Mouse (Mus musculus) spleen, embryonic (tissue): ENCODE data around the gene Pdgfb.

ENCODE experiments used
- CTCF ChIA-PET: fragments of 350-600 bp; sonication (Branson Sonifier 250); formaldehyde crosslinking; loops from one replicate; lab custom pipeline; 2022; lab: Charles Lee

Pdgfb gene

DNA sequence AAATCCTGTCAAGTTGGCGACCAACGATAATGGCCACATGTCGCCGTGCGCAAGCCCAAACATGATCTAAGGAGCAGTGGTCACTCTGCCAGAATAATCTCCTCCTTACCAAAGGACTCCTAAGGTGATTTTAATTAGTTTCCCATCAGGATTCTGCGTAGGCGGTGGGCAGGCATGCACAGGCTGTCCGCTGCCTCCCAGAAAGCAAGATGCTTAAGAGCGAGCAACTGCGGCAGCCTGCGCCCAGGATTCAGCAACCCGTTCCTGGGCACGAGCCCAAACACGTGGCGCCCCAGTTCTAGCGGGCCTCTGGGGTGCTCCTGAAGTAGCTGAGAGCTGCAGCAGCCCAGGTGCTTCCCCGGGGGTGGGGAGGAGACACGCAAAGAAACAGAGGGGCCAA, 52.1 kb downstream of the Pdgfb start:
- CTCF ChIA-PET = no interaction called here

DNA sequence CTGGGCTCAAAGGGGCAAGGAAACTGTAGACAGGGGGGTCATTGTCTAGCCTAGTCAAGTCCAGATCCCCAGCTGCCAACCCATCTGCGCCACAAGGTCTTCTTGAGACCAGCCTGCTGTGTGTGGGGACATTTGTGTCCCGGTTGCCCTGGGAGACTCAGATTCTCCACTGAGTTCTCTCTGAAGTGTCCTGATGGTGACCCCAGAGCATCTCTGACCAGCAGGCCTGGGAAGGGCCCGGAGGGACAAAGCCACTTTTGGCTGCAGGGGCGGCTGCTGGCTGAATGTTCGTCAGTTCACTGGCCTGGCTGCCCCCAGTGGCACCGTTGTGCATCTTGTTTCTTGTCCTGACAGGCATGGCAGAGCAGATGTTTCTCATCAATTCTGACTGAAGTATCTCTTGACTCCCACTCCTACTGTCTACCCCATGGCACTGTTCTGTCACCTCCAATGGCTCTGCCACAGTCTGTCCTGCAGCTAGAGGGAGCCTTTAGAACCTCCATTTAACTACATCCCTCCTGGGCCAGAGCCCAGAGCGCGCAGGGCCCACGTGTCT, 53.3 kb downstream of the Pdgfb start:
- CTCF ChIA-PET = no interaction called here

DNA sequence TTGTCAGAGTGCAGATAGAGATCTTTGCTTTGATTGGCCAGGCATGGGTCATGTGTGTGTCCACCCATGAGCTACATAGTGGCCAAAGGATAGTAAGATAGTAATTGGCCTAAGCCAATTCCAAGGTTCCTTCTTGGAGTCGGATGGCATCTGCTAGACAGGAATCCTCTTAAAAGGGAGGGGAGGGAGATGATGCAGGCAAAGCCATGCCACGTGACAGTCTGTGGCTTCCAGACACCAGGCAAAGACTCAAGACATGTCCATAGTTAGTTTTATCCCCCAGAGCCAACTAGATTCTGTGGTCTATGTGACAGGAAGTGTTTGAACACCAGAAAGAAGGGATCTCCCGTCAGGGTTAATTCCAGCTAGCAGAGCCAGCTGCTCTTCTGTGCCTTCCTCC, 56.4 kb downstream of the Pdgfb start:
- CTCF ChIA-PET = no interaction called here

DNA sequence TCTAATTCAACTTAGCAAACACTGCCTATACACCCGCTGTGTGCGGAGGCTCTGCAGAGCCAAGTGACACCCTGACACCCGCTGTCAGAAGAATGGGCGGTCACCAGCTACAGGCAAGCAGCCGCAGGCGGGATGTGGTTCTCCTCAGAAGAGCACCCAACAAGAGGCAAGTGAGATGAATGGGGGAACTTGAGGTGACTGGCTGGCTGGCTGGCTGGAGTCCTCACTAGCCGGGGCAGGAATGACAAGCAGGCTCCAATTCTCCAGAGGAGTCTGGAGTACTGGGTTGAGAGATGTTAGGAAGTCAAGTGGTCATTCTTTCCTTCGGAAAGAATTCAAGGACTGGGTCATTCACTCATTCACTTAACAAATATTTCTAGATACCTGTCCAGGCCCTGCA, 58.2 kb downstream of the Pdgfb start:
- CTCF ChIA-PET = no interaction called here

DNA sequence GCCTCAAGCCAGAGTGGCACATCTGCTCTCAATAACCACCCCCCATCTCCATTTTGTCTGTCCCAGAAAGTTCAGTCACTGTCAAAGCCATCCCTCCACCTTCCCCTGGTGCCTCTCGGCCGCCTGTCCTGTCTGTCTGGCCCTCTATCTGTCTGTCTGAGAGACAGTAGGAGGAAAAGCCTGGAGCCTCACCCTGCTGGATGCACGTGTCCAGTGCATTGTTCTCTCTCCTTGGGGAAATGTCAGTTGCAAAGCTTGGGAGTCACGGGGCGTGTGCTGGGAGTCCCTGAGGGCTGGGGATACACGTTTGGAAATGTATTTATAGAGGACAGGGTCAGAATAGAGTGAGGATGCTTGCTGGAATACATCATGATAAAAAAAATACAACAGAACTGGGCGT, 61.3 kb downstream of the Pdgfb start:
- CTCF ChIA-PET = no interaction called here

DNA sequence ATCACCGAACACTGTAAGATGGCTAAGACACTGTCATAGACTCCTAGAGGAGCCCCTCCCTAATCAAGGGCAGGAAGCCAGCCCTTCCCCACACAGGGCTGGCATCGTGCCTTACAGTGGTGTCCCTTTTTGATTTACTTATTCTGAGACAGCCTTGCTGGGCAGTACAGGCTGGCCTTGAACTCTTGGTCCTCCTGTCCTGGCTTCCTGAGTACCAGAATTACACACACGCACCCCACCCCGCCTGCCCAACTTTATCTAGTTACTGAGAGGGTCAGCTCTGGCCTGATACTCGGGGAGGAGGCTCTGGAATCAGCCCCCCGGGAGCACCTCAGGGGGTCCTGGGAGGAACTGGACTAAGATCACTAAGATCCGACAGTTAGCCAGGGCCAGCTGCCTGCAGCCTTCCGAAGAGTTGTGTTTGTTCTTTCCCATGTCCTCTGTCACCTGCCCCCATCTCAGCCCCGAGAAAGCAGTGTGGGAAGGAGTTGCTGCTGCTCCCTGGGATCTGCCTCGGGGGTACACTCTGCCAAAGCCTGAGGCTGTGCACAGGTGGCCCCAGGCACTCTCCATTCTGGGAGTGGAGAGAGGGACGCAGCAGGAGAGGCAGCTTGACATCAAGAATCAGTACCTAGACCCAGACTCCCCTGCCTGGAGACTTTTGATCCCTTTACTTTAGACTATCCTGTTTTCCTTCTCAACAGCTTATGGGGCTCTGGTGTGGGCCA, 62.1 kb downstream of the Pdgfb start:
- CTCF ChIA-PET = interaction anchor here (0.6 kb wide), 1 partner anchor 19 kb away, joined by 5 read pairs; no protein-coding TSS in a partner anchor

DNA sequence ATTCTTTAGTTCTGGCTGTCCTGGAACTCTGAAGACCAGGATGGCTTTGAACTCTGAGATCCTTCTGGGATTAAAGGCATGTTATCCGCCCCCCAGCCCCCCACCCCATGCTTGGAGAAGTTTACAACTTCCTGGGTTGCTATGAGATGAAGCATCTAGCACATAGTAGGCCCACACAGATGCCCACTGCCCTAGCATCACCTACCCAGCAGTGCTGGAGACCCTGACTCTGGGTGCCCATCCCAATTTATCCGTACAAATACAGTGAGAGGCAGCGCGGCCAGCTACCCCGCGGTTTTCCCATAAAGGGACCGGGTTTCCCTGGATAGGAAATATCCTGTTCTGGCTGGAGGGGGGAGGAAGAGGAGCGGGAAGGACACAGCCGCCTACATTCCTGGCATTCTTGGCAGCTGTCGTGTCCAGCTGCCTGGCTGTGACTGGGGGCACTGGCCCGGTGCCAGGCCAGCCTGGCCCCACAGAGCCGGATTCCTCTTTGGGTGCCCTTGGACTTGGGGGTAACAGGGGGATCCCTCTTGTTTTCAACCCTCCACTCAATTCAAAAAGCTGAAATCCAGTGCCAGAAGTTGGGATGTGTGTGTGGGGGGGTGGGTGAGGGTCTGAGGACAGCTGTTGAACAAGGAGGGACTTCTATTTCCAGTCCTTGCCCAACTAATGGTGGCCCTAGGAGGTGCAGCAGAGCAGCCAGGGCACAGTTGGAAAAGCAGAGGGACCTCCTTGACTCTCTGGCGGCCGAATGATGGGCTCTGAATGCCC, 62.9 kb downstream of the Pdgfb start:
- CTCF ChIA-PET = interaction anchor here (0.6 to 0.9 kb wide), 2 partner anchors 18 to 399 kb away, joined by 3 to 5 read pairs; no protein-coding TSS in a partner anchor

DNA sequence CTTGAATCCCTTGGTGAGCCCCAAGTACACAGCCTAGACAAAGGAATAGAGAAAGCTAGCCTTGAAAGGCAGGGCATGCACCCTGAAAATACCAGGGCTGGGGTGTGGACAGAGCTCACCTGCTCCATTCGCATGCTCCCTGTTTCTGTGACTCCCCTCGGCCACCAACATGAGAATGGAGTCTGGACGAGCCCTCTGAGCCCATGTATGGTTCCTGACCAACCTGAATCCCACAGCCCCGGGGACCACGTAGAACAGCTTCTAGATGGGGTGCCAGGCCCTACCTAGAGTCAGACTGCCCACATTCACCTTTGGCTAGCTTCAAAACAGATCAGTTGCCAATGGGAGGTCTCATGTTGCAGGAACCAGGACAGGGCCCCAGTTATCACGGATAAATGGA, 63.6 kb downstream of the Pdgfb start:
- CTCF ChIA-PET = interaction anchor here (0.5 to 0.9 kb wide), 3 partner anchors 132 to 399 kb away, joined by 3 to 15 read pairs (median 4); no protein-coding TSS in a partner anchor

DNA sequence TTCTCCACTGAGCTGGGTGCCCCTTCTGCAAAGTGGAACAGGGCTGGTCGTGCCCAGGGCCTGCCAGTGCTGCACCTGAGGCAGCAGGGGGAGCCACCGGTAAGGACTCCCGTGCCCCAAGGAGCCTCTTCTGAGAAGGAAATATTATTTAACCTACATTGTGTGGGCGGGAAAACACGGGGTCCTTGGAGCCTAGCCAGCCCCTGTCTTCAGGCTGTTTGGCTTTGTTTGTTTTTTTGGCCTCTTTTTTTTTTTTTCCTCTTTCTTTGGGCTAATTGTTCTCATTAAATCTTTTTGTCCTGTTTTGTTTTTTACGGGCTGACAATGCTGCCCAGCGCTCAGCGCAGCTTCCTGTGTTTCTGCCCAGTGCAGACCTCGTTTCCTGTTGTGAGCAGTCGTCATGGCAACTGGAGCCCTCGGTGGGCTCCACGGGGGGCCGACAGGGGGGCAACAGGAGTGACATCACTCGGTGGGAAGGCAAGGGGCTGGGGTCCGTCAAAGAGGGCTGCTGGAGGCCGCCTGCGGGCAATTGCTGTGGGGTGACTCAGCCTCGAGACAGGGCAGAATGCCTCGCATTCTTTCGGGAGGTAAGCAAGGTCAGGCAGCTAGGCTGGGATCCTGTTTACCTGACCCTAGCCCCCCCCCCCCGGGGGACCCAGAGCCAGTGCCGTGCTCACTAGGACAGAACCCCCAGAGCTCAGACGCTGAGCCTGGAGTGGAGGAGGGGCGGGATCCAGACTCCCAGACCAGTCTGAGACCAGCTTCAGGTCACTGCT, 64.3 kb downstream of the Pdgfb start:
- CTCF ChIA-PET = interaction anchor here (0.5 to 1.1 kb wide), 4 partner anchors 36 to 156 kb away, joined by 4 to 15 read pairs (median 6); no protein-coding TSS in a partner anchor

DNA sequence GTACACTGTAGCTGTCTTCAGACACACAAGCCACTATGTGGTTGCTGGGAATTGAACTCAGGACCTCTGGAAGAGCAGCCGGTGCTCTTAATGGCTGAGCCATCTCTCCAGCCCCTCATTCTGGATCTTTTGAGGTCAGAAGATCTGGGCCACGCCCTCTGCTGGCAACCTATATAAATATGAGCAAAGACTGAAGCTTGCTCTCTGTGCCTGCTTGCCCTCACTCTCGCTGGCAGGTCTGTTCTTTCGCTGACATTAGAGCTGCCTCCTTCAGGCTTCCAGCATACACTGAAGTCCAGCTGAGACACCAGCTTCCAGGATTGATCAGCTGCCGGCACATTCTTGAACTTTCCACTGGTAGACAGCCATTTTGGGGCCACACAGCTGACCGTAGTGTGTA, 67.1 kb downstream of the Pdgfb start:
- CTCF ChIA-PET = no interaction called here

DNA sequence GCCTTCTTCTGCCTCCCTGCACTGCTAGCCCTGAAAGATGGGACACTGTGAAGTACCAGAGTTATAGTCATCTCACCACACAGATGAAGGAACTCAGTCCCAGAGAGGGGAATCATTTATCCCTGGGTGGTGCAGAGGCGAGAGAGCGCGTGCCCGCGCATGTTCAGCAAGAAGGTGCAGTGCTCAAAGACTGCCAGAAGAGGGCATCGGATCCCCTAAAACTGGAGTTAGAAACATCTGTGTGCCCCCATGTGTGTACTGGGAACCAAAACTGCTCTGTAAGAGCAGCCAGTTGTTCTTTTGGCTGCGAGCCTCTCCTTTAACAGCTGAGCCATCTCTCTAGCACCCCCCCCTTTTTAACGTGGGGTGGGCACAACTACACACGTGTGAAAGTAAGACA, 68.0 kb downstream of the Pdgfb start:
- CTCF ChIA-PET = no interaction called here

DNA sequence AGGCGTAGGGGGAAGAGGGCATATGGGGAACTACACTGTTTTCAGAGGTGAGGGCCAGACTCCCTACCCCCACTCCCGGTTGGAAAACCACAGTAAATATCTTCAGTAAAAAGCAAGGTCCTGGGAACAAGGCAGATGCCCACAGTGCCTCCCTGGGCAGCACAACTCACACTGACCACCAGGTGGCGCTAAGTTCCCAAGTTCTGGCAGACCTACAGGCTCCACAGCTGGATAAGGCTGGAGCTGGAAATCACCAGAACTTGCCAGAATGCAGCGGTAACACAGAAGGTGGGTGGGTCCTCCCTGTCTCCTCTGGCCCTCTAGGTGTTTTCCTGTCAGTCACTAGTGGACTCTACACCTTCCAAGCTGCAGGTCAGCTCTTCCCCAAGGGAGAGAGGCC, 68.8 kb downstream of the Pdgfb start:
- CTCF ChIA-PET = interaction anchor here (0.6 kb wide), 1 partner anchor 197 kb away, joined by 5 read pairs; no protein-coding TSS in a partner anchor
